Mouse (Mus musculus) cerebellum, adult 8-10 months (tissue): Measurements from ENCODE around the gene Ap3b1.
"Not testable (repeated sequence)": the region's sequence is repeated elsewhere in the genome, so short reads cannot be mapped to it uniquely, and the experiment has no call there.

Experiments used
- DNase-seq: peaks from one replicate; pipeline ENCODE4 v3.0.0; 2022

Ap3b1 gene

DNA sequence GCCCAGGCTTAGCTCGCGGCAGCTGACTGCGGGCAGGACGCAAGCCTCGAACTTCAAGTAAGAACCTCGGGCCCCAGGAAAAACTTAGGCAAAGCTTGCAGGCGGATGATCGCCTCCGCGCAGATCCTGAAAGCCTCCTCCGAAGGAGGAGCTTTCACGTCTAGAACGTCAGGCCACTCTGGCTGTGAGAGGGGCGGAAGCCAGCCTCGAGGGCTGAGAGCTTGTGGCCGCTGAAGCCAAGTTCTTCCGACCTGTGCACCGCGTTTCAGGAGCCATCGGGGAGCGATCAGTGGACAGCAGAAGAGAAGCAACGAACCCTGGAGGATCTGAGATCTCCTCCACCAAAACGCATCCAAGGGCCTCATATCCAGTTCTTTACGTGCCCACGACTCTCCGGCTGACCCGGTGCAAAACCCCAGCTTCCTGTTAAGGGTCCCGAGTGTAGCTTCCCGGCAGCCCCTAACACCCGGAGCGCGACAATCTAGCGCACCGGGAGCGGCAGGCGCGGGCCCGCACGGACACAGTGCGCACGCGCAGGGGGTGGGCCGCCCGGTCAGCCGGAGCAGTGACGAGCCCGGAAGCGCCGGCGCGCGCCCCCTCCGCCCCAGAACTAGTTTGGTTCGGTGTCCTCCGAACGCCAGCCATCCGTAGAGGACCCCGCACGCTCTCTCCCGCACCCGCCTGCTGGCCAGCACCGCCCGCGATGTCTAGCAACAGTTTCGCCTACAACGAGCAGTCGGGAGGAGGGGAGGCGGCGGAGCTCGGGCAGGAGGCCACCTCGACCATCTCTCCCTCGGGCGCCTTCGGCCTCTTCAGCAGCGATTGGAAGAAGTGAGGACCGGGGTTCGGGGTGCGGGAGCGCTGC lies at the start of gene Ap3b1:
Gene Ap3b1, plus strand, starts transcription at position 560 of the 865 bp plus-strand sequence.
- DNase-seq = peak; percentile 82

DNA sequence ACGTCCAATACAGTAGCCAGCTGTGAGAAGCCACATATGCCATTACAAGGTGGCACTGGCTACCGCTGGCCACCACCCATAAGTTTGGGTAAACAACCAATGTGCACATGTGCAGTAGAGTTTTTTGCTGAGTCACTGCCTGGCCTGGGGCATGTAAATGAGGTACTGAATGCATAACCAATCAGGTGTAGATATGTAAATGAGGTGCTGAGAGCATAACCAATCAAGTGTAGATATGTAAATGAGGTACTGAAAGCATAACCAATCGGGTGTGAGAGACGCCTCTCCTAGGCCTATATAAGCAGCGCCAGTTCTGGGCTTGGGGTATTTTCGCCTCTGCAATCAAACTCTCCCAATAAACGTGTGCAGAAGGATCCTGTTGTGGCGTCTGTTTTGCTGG lies 45.9 kb upstream of the Ap3b1 start:
- not testable (repeated sequence) for DNase-seq

DNA sequence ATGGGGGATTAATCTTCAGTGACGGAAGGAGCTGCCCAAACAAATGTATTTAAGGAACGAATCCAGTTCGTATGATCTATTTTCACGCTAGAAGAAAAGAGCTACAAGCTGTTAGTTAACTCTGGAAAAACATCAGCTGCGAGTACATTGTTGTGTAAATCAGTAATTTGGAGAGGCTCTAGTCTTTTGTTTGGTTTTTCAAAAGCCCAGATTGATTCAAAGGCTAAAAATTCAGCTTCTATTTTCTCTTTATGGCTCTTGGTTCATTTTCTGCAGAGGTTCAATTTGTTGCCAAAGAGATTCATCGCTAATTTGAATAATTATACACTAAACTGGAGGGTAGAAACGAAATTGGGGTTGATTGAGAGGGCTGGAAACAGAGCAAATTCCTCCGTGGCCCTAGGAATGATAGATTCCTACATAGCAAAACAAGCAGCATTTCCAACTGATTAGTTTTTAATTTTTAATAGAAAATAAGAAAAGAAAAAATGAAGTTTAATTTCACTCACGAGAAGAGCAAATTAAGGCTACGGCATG lies 41.7 kb upstream of the Ap3b1 start:
- no peak for DNase-seq

DNA sequence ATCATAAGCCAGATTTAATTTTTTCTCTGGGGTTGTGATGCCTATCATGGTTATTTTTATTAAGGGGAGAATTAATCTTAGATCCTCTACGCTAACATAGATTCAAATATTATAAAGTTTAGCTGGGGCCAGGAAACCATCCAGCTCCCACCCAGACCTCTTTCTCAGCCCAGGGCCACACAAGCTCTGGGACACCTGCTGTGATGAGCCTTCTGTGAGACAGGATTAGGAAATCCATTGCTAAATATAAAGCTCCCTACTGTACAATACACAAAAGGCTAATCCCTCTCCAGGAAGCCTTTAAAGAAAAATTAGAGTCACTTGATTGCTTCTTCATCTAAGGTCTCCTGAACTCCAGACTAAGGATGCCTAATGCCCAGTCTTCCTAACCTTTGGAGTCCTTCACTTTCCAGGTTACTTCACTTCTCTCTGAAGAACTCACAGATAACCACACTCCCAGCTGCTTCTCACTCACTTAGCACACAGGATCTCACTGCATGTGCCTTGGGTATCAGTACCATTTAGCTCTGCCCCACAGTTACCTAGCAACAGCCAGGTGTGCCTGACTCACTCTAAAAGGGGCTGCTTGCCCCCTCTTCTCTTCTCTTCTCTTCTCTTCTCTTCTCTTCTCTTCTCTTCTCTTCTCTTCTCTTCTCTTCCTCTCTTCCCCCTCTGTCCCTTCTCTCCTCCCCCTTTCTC lies 37.5 kb upstream of the Ap3b1 start:
- DNase-seq = no peak

DNA sequence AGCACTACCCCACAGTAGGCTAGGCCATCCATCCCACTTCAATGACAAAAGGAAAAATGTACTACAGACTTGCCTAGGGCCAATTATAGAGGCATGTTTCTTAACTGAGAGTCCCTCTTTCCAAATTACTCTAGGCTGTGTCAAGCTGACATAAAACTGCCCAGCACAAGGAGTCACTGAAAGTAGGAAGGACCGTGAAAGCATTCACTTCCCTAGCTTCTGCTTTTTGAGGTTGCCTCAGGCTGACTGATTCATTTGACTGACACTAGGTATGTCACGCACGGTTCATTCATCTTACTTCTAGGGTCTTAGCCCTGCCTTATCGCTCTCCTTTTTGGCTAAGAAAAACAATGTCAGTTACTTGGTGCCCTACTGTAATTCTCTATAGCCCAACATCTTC lies 36.3 kb upstream of the Ap3b1 start:
- no peak for DNase-seq

DNA sequence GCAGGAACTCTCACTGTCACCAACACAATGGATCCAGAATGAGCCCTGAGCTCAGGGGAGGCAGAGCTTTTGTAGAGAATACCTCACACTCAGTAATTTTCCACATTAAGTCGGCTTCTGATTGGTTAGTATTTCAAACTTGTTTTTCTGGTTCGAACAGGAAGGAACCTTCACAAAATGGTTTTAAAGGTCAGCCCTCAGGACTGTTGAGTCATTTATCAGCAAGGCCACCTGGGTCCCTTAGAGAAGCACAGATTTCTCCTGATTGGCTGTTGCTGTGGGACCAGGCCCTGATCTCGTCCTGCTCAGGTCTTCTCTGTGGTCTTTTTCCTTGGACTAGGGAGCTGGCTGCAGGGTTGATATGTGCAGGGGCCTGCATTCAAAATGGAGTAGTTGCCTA lies 30.7 kb upstream of the Ap3b1 start:
- no peak for DNase-seq

DNA sequence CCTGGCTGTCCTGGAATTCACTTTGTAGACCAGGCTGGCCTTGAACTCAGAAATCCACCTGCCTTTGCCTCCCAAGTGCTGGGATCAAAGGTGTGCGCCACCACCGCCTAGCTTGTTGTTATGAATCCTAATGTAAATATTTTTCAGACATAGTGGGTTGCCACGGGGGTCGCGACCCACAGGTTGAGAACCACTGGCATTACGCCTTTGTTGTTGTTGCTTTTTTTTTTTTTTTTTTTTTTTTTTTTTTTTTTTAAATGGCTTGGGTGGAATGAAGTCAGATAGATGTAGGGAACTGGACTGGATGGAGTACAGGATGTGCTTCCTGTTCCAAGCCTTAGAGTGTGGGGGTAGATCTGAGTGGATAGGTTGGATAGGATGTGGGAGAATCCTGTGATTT lies 29.8 kb upstream of the Ap3b1 start:
- DNase-seq = not testable (repeated sequence)

DNA sequence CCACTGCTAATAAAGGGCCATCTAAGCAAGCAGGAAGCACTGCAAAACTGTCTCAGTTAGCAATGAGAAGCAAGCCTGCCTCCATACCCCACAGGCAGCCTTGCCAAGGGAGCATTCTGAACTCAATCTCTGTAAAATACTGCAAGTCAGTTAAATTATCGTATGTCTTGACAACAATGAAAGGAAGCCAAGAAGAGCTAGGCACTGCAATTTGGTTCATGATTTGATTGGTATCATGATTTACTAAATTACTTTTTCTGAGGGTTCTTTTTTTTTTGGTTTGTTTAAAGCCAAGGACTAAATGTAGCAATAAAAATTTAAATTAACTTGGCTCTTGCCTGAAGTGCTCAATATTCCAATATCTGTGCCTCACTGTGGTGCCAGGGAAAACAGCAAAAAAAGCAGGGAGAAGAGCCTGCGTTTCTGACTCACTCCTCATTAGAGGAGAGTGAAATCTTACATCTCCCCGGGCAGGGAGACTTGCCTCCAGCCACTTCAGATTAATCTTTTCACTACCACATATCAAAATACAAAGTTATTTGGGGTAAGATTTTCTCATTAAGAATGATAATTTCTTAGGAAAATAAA lies 28.3 kb upstream of the Ap3b1 start:
- no peak for DNase-seq

DNA sequence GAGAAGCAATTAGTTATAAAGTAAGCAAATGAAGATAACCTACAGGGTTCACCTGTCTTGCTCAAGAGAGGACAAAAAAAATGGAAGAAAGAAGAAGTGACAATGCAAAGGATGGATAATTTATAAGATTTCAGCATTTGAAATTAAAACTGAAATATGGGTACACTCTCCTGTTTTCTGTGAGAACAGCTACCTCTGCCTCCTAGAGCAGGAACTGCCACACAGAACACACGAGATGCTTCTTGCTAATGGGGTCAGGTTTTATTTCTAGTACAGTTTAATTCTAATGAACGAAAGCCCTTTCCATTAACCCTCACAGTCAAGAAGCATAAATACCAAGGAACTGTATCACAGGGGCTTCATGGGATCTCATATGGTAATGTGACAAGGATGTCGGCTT lies 20.4 kb upstream of the Ap3b1 start:
- no peak for DNase-seq

DNA sequence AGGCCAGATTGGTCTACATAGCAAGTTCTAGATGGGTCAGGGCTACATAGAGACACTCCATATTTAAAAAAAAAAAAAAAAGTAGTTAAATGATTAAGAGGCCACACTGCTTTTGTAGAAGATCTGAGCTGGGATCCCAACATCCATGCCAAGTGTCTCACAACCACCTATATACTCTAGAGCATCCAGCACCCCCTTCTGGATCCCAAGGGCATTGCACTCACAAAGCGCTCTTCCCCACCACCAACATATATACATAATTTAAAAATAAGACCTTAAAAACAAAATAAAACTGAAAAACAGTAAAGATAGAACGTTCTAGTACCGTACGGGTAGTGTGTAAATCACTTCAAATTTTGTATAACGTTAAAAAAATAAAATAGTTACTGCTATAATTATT lies 15.6 kb upstream of the Ap3b1 start:
- DNase-seq = no peak

DNA sequence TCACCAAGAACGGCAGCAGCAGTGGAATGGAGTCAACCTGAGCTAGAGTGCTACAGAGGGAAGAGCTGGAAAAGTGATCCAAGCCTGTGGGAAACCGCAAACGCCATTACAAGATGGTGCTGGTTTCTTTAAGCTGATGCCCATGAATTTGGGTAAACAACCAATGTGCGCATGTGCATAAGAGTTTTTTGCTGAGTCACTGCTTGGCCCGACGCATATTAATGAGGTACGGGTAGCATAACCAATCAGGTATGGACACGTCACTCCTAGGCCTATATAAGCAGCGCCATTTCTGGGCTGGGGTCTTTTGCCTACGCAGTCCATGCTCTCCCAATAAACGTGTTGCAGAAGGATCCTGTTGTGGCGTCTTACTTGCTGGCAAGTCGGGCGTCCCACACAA lies 14.2 kb upstream of the Ap3b1 start:
- not testable (repeated sequence) for DNase-seq

DNA sequence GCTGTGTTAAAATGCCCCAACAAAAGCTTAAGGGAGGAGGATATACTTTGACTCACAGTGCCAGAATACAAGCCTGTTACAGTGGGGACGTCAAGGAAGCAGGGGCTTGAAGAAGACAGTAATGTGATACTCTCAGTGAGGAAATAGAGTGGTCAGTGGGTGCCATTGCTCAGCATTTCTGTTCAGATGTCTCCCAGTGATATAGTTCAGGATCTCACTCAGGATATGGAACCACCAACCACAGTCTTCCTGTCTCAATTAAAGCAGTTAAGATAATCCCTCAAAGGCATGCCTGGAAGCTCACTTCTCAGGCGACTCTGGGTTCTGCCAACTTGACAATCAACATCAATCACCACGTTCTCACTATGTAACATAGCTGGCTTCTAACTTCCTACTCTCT lies 4.2 kb upstream of the Ap3b1 start:
- no peak for DNase-seq

DNA sequence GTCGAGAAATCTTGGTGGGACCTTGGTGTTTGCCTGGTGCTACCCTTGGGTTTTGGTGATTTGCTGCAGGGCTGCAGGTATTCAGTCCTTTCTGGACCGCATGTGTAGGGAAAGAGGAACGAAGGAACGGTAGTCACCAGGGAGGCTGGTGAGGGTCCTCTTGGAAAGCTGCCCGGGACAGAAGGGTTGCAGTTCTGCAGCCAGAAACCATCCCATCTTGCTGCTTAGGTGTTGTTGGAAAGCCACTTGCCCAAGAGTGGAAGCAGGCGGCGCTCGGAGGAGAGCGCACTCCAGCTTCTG lies 709 bp upstream of the Ap3b1 start:
- no peak for DNase-seq

DNA sequence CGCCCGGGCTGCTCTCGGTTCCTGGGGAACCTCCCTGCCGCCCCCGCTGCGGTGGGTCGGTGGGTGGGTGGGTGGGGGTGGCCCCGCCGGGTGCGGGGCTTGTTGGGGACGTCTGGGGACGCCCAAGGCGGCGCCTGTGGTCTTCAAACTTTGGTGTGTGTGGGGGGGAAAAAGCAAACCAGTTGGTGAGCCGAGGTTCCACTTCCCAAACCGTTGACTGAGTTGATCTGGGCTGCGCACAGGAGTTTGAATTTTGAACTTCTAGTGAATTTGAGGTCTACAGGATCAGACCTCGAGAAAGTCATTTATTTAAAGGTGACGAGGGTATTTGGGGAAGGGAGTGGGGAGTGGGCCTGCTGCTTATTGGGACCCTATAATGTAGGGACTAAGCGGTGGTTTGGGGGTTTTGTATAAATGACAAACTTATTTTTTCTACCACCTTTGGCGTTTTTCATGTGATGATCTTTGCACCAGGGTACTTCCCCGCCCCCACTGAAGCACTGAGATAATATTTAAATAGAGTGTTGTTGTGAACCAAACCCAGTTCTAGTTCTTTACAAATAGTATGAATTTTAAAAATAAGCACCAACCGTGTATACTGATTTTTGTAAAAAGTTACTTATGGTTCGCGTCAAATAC lies 641 bp downstream of the Ap3b1 start:
- DNase-seq = no peak

DNA sequence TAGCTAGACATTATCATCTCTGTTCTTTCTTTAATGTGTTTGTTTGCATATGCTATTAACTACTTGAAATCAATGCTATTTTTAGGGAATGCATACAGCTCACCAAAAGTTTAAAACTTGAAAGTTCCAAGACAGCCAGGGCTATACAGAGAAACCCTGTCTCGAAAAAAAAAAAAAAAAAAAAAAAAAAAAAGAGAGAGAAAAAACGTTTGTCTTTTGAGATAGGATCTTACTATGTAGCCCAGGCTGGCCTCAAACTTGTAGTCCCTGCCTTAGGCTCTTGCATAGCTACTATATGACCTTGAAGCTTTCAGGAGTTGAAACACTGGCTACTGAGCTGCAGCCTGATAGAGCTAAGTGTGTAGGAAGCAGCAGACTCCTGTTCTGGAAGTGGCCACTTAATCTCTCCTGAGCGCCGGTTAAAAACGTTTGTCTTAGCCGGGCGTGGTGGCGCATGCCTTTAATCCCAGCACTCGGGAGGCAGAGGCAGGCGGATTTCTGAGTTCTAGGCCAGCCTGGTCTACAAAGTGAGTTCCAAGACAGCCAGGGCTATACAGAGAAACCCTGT lies 2.3 kb downstream of the Ap3b1 start:
- DNase-seq = not testable (repeated sequence)

DNA sequence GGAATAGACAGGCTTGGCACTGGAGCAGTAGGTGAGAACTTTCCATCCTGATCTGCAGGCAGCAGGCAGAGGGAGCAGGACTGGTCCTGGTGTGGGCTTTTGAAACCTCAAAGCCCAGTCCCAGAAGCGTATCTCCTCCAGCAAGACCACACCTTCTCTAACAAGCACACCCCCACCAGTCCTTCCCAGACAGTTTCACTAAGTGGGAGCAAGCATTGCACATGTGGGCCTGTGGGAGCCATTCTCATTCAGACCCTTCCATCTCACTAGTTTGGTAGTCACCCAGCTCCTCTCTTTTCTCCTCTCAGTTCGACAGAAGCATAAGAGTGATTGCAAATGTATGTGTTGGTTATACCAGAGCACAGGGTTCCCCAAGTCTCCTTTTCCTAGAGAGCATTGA lies 5.6 kb downstream of the Ap3b1 start:
- DNase-seq = no peak

DNA sequence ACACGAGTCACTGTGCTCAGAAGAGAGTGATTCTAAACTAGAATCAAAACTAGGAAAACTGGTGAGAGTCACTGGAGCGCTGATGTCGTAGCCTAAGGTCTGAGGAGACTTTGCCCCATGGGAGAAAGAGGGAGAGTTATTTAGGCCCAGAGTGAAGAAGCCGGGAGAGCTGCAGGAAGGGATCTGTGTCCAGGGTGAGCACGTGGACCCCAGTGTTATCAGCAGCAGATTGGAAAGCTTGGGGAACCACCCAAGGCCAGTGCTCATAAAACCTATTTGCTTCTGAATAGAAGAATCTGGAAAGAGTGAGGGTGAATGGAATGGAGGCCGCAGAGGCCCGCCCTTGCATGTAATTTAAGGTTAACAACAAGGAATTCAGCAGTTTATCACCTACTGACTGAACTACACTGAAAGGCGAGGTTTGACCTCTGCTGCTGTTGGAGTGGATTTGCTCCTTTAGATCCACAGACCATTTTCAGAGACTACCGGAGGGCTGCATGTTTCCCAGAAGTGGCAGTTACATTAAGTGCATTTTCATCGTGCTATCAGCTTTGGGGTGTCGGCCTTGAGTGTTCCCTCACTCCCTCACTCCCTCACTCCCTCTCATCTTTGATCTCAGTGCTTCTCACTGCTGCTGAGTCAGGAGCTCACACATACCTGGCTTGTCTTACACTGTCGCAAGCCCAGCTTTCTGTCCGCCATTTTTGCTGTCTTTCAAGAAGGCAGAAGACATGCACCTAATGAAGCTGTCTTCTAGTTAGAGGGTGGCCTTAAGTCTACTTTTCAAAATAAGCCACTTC lies 6.5 kb downstream of the Ap3b1 start:
- DNase-seq = no peak

DNA sequence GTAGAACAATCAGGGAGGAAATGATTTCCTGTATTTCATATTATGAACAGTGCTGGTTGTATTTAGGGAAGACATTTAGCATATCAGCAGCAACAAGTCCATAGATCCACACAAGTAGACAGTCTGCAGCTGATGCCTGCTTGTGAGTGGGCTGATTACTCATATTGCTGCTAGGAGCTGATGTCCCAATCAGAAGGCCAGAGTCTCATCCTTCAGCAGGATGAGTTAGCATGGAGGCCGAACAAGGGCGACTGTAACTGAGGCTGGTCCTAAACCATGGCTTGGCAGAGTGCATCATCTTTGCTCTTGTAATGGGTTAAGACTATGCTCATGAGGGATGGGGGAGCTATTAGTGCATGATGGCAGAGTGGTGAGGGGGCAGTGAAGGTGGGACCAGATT lies 9.1 kb downstream of the Ap3b1 start:
- no peak for DNase-seq

DNA sequence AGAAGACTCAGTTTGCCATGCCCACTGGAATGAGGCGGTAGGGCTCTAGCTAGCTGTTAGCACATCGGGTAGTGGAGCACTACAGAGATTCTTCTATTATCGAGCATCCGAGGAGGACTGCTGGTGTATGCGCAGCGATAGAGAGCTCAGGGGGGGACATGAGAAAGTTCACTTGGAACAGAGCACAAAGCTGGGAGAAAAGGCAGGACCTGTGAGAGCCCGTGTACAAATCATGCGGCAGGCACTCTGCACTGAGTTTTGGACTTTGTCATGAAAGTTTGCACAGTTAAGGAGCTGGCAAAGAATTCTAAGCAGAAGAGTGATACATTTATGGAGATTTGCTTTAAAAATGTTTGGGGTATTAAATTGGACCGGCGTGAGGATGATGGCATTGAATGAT lies 11.8 kb downstream of the Ap3b1 start:
- no peak for DNase-seq

DNA sequence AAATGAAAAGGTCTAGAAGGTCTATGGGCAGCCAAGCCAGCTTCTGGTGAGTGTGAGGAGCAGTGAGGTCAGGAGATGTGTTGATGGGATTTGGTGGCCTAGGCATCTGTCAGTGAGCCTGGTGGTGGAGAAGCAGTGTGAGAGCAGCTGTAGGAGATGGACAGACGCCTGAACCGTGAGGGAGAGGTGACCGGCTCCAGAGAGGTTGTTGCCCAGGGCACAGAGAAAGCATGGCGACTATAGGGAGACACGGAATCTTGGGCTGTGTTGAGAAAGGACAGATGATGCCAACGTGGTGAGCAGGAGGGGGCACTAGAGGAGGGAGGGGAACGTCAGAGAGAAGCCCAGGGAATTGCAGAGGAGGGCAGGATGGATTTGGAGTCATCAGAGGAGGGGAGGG lies 13.3 kb downstream of the Ap3b1 start:
- DNase-seq = no peak

DNA sequence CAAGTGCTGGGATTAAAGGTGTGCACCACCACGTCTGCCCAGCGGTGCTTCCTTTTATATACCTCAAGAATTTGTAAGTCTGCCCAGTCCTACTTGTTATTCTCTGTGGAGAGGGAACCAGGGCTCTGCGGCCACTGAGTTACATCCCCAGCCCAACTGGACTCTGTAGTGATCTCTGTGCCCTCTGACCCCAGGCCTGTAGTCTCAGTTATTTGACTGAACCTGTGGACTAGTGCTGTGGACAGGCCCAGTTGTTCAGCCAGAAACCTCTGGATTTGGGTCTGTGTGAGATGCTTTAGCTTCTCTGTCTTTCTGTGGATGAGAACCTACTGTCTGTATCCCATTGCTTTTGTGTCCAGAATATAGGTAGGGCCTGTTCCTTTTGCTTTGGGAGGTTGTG lies 15.4 kb downstream of the Ap3b1 start:
- DNase-seq = no peak
